Mouse (Mus musculus): ENCODE results near the gene Rph3al.

Rph3al gene

DNA sequence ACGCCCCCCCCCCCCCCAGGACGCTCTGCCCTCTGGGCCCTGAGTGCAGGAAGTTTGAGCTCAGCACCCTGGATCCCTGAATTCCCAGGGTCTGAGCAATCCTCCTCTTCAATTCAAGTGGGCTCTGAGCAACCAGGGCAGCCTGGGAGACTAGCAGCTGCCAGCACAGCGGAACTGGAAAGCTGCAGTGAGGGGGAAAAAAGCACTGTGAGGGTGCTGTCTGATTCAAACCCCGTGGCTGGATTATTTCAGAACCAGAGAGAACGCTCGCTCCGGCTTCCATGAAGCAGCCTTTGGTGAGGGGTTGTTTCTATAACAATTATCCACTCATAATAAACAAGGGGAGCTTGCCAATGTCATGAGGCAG lies 73.0 kb downstream of the Rph3al start:
- in situ Hi-C loops (cut with MboI, MseI), result no loop called here

DNA sequence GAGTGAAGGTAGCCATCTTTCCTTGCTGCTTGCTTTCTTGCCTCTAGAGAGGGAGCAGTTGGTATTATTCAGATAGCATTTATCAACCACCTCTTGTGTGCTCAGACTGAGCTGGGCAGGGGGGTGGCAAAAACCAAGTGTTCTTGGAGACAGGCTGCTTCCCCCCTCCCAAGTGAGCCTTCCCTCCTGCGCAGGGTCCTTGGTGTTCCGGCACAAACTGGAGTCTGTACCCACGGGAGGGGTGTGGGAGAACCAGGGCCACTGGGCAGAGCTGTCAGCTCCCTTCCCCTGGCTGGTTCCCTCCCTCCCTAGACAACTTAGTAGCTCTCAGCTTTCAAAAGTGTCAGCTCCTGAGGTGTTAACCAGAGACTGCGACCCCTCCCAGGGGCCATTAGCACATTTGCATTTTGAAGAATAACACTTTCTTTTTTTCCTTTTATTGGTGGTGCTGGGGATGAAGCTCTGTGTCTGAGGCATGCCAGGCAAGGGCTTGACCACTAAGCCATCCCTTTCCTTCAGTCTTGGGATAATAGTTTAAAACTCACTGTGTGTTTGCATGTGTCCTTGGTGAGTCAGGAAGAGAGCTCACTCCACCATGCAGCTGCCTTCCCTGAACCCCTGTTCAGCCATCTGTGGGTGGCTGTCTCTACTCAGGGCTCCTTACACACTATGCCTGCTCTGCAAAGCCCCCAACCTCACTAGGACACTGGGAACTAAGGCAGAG lies 73.5 kb downstream of the Rph3al start:
- in situ Hi-C loops (cut with MboI, MseI), result no loop called here

DNA sequence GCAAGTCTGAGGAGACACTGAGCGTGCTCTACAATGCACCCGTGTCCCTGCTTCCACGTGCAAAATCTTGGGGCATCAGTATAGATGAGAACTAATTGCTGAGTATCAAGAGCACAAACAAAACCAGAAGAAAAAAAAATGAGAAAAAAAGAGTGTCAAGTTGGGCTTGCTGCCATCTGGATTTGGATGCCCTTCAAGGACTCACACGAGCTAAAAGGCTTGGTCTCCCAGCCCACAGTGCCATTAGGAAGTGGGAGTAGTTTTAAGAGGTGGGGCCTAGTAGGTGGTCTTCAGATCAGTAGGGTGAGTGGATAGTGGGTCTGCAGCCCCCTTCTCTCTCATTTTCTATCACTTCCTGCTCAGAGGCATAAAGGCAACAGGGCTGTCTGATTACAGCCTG lies 75.8 kb downstream of the Rph3al start:
- in situ Hi-C loops (cut with MboI, MseI), result no loop called here

DNA sequence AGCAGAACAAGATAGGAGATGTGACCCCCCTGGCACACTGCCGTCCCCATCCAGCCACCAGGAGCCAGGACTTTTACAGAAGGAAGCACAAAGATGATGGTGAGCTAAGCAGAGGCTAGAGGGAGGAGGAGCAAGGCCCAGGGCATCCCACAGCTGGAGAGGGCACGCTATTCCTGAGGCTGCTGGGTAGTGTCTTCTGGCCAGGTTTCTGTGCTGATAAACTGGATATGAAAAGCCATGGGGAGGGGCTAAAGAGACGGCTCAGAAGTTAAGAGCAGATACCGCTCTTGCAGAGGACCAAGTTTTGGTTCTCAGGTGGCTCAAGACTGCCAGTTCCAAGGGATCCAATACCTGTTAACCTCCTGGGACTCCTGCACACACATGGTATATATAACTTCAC lies 76.6 kb downstream of the Rph3al start:
- in situ Hi-C loops (cut with MboI, MseI), result no loop called here

DNA sequence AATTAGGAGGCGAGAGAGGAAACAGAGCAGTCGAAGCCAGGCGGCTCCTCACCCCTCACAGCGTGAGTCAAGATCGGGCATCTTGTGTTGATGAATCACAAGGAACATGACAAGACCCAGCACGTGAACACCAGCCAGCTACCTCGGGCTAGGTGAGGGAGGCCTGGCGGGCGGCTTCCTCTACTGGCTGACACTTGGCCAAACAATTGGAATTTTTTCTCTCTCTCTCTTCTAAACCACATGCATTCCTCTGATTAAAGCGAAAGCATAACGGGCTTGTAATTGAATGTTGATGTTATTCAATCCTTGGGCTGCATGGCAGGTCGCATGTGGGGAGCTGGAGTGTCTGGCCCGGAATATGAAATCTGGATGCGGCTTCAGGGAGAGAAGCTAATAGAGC lies 77.0 kb downstream of the Rph3al start:
- in situ Hi-C loops (cut with MboI, MseI), result no loop called here

DNA sequence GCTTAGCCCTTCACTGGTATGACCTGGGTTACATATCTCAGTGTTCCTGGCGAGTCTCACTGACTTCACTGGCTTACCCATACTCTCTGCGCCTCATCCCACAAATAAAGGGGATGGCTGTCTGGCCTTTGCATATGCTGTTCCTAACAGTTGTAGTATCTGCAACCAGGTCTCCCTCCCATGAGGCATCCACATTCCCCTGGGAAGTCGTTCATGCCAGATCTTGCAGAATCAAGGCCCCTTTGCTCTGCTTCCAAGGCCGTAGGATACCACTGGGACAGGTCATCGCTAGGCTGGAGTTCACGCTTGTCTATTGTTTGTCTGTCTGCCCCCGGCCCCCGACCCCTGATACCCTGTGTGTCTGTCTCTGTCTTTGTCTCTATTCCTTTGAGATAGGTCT lies 78.8 kb downstream of the Rph3al start:
- in situ Hi-C loops (cut with MboI, MseI), result no loop called here

DNA sequence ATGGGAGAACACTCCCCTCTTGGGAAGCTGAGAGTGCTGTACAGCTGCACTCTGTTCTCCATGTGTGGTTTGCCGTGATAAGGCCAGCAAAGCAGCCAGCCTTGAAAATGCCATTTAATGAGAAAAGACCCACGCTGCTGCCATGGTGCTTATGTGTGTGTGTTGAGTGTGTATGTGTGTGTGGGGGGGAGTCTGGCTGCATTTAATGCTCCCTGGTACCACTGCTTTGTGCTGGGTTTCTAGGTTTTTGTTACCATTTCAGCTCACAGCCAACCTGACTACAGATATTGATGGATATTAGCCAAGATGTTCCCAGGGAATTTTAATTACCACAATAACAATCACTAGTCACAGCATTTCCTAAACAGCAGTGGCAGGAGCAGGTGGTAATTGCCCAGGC lies 79.3 kb downstream of the Rph3al start:
- in situ Hi-C loops (cut with MboI, MseI), result no loop called here

DNA sequence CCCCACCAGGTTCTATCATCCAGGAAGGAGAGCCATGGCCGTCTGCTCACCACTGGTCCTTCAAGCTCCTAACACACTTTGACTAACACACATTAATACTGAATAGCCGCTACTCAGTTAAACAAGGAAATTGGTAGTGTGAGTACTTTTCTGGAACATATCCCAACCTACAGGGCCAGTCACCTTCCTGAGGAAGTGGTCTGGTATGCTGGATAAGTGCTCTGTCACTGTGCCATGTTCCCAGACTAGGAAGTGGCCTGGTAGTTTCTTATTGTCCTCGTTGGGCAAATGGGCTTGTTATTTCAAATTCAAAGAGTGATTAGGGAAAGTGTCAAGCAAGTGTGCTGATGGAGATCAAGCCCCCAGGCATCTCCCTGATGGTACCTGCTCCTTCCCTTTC lies 80.4 kb downstream of the Rph3al start:
- in situ Hi-C loops (cut with MboI, MseI), result no loop called here

DNA sequence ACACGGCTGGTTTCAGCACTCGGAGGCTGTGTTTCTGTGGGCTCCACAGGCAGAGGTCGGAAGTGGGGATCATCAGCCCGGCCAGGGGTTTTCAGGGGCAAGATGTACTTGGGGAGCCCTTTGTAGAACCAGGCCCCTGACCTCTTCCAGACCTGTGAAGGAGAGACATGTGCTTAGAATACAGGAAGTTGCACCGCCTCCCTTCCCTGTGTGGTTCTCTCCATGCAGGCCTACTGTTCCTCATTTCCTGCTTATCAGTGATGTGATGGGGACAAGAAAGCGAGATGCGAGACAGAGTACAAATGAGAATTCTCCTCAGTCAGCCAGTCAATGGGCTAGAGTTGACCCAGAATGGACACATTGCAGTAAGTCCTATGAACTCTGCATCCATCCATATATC lies 83.9 kb downstream of the Rph3al start:
- in situ Hi-C loops (cut with MboI, MseI), result no loop called here

DNA sequence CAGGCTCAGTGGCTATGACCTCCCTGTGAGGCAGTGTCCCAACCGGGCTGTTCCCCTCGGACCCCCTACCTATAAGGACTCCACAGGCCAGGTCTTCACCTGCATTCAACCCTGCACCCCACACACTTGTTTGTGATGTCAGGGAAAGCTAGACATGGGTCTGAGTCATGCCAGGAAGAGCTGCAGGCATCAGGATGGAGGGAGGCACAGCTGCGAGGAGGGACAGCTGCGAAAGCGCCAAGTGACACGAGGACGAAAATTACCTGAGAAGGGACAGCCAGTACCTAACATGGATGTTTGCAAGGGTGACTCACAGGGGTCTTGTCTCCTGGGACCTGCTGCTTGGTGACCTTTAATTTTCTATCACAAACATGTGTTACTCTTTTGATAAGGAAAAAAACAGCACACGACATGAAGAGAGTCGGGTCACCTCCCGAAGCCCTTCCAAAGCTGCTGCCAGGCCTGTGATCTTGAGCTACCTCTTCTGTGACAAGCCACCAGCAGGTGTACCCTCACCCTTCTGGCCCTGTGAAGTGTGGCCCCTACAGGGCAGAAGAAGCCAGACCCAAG lies 85.1 kb downstream of the Rph3al start:
- in situ Hi-C loops (cut with MboI, MseI), result no loop called here

DNA sequence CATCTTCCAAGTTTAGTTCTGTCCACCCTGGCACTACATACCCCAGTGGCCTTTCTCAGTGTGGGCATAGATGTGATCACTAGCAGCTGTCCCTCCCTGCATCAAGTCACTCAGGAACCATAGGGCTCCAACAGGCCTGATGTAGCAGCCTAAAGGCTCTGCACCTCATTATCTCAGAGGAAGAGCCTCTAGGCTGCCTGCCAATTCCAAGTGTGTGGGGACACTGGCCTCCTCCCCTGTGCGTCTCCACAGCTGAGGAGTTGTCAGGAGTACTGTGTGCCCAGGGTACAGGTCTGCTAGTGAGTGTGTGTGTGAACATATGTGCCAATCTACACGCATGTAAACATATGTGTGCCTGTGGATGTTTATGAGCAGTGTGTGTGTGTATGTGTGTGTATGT lies 85.7 kb downstream of the Rph3al start:
- in situ Hi-C loops (cut with MboI, MseI), result no loop called here

DNA sequence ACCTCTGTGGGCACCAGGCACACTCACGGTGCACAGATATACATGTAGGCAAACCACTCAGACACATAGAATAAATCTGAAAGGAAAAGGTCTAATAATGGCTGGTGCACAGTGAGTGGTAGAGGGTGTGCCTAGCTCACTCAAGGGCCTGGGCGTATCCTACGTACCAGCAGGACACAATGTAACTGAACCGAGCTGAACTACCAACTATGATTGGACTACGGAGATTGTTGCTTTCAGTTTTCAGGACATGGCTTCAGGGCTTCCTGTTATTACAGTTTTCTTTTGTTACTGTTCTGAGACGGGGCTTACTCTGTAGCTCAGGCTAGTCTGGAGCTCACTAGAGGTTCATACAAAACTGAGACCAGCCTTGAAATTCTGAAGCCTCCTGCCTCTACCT lies 88.7 kb downstream of the Rph3al start:
- in situ Hi-C loops (cut with MboI, MseI), result no loop called here

DNA sequence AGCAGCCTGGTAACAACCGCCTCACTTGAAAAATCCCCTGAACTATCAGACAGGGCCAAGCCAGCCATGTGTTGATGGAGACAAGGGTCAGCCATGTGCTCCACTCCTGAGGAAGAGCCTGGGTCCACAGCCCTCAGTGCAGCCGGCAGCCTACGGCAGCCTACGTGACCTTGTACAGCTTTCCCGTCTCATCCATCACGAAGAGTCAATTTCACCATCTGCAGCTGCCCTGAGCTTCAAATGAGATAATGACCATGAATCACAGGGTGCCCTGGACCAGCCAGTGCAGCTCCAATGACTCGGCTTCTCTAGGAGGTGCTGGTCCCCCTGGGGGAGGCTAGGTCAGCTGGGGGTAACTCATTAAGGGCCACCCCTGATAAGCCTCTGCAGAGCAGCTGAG lies 91.6 kb downstream of the Rph3al start:
- in situ Hi-C loops (cut with MboI, MseI), result no loop called here

DNA sequence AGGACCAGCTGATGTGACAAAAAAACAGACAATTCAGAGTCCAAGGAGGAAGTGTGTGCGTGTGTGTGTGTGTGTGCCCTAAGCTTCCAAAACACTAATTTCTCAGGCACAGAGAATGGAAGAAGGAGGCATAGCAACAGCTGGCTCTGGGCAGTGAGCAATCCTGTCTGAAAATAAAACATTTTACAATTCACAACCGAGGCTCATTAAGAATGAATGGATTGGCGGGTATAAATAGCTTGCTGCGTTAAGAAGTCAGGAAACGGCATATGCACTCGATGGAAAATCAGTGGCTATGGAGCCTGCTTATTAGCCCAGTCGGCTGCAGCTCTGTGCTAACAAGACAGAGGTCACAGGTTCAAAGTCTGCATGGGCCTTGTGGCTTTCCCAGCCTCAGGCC lies 92.6 kb downstream of the Rph3al start:
- in situ Hi-C loops (cut with MboI, MseI), result no loop called here

DNA sequence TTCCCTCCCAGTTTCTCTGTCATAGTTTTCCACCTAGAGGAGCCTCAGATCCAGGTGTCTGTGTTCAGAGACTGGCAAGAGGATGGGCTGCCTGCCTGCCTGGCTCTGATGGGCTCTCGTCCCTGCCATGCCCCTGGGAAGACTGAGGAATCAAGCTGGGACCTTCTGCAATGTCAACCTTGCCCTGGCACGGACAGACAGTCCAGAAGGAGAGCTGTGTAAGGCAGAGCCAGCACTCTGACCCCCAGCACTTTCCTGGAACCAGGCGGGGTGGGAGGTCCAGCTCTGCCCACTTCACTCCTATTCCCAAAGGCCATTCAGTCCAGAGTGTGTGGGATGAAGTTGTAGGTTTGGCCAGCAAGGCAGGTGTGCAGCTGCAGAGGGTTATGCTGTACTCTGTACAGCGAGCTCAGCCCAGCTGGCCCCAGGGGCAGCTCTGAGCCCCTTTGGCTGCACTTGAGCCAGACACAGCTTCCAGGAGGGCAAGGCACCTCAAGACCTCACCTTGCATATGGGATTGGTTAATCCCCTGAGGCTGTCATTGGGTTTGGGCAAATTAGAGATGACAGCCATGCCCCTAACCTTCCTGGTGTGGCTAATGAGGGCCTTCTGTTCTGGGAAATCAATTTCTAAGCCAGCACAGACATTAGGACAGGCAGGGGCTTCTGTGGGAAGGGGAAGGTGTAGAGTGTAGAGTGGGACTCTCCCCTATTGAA lies 95.2 kb downstream of the Rph3al start:
- in situ Hi-C loops (cut with MboI, MseI), result no loop called here

DNA sequence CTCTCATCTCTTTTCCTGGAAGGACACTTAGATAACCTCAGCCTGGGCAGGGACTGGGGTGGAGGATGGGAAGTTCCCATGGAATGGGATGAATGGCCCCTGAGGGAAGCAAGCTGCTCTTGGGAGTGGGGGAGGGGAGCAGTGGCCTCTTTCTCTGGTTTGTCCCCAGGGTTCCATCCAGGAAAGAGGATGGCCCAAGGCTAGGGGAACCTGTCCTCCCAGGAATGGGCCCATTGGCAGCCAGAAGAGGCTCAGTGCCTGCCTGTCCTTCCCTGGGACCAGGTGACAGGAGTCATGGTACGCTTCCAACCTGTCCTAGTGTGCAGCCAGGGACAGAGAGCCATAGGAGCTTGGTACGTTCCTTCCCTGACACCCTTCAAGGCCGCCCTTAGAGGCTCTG lies 96.7 kb downstream of the Rph3al start:
- in situ Hi-C loops (cut with MboI, MseI), result no loop called here

DNA sequence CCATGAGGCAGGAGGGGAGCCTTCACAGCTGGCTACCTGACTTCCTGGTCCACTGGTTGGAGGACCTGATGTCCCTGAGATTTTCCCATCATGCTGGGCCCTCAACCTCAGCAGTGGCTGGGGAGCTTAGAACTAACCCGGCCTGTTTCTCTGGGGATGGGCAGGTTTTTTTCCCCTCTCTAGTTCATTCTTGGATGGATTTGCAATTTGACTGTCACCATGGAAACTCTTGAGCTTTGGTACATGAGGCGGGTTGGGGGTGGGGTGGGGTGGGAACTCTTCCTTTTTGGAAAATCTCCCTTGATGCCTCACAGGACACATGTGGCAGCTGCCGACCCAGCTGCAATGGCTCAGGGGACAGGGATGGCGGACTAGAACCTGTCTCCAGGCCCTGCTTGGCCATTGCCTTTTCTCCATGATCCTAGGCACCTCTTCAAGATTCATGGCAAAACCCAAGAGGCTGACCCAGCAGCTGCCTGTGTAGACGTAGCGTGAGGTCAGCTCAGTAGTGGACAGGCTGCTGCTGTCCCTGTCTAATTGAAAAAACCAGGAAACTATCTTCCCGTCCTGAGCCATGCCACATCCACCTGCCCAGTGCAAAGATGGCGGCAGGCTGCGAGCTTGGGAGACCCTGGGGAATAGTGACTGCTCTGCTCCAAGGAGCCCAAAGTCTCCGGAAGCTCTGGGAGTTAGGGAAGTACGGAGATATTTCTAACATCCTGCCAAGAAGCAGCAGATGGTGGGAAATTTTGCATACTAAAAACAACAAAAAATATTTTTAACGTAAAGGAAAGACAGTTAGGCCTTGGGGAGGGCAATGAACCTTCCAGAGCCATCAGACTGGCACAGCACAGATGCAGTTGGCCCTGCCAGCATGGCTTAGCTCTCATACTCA lies 98.4 kb downstream of the Rph3al start:
- in situ Hi-C loops (cut with MboI, MseI), result no loop called here

DNA sequence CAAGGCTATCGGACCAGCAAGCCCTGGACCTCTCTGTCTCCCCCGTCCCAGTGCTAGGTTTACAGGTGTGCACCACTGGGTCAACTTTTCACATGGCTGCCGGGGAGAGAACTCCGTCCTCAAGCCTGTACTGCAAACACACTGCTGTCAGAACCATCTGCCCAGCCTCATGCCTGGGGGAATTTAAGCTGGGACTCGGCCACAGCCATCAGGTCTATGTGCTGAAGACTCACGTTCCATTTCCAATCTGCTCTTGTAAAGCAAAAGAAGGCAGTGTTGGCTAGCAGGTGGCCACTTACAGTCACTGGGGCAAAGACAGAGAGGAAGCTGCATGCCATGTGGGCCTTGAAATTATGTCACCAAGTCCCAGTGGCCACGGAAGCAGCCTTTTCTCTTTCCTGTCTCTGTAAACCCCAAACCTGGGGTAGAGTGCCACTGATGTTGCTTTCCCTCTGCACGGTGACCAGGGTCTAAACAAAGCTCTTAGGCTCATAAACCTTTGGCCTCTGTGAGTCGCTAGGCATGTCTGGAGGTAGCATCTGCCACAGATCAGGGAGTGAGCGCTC lies 99.3 kb downstream of the Rph3al start:
- in situ Hi-C loops (cut with MboI, MseI), result no loop called here

DNA sequence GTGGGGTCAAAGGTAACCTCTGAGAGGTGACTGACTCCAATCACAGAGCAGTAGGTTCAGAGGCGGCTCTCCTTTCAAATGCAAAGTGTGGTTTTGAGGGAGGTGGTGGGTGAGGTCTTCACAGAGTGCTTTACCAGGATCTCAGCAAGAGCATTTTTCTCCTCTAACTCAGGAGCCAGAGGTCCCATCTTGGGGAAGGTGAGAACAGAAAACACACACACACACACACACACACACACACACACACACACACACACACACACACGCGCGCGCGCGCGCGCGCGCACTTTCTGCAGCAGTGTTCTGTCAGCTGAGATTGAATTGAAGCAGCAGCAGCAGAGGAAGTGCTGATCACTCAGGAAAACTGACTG lies 102.0 kb downstream of the Rph3al start:
- in situ Hi-C loops (cut with MboI, MseI), result no loop called here

DNA sequence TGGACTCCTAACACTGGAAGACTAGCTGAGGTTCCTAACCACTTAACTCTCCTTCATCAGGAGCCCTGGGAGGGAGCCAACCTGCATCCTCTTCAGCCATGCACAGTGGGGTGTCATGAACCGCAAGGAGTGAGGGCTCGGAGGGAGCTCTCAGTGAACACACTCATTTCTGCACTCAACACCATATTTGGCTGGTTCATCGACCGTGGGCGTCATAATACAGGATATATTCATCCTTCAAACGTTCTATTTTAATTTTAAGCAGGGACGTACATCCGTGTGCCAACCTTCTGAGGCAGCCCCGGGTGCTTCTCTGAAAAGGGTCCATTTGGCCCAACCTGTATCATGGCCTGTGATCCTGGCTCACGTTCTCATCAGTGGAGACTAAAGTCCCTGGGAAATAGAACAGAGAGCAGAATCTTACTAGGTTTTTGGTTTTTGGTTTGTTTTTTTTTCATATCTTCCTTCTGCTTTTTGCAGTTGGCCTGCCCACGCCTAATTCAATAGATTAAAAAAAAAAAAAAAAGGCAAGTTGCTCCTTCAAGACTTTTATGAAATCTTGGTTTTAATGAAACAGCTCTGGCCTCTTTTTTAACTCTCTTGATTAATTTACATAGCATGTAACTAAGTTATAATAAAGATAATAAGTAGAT lies 102.5 kb downstream of the Rph3al start:
- in situ Hi-C loops (cut with MboI, MseI), result no loop called here

DNA sequence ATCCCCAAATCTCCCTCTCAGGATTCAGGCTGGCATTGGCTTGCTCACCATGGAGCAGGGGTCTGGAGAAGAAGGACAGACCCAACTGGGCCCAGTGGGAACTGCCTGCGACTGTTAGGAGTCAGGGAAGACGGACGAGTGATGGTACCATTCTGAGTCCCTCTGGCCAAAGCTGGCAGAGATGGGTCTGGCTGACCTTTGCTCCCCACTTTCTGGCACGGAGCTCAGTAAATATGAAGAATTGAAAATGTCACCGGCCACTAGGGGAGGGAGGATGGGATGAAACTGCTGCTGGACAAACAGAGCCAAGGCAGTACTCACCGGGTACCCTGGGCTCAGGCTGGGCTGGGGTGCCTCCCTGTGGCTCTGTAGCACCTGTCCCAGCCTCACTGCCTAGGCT lies 105.1 kb downstream of the Rph3al start:
- in situ Hi-C loops (cut with MboI, MseI), result no loop called here

DNA sequence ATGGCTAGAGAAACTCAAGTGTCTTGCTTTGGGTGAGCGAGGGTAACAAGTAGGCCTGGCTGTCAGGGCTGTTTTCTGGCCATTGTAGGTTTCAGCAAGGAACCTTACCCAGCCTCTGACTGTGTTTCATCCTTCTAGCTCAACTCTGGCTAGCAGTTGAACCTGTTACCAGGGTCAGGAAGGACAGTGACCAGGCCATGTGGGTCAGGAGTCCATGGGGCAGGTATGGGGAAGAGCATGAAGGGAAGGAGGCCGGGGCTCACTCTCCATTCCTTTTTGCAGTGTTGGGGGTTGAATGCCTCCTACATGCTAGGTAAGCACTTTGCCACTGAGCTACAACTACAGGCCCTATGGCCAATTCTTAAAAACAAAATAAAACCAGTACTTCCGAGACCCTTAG lies 107.8 kb downstream of the Rph3al start:
- in situ Hi-C loops (cut with MboI, MseI), result no loop called here
